Mouse (Mus musculus): ENCODE data around the gene B4galt7.
A peak's percentile ranks its signal among the peaks of the same experiment; 100 is the strongest.

DNA sequence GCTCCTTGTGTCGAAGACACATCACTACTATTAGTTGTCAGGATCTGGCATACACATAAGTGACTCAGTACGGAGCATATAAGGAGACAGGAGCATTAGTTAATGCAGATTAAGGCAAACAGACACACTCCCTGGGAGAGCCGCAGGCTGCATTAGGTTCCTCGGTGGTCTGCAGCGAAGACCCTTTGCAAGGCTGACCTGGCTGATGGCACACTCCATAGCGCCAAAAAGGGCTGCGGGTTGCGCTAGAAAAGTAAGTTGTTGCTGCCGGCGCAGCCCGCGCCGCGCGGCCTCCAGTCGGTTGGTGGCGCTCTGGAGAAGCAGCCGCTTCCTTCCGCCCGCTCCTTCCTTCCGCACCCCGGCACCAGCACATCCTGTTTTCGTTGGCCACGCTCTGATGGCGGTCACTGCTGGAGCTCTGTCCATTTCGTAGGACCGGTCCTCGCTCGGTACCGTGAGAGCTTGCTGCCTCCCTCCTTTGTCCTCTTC lies 35.0 kb downstream of the B4galt7 start, which contains the start of gene Ddx46:
- TF ChIP-seq POLR2A (IDR thresholded peaks at IDR 0.05; ENCODE audit: insufficient read depth, low read depth, low read length) = peak; percentile 91
- peak; percentile 81; the same call in 1 of the 2 replicates for TF ChIP-seq EP300 (IDR thresholded peaks at IDR 0.05; ENCODE audit: insufficient read depth, low read depth, low read length)
